Mouse (Mus musculus) hindbrain, embryonic 11.5 days (tissue): ENCODE measurements at regions not wholly inside any gene's neighbourhood (a gene's known extent, or its start where the extent isn't known, plus 50 kb on each side); places are given as distances from the start of the nearest gene placed in this dataset.

Experiments
- ATAC-seq: fragments of 200-750 bp; cut with Nextera tagmentation; 2 replicates; pipeline ENCODE4 v1.8.0; 2017; ENCODE audit warnings: mild to moderate bottlenecking, moderate TSS enrichment, moderate library complexity; ENCODE audit not compliant: low FRiP score
- DNase-seq: peaks from one replicate; pipeline ENCODE4 v3.0.0-alpha.2; 2015; ENCODE audit warnings: low spot score
- H3K27ac ChIP-seq: fragments of 300-500 bp; sonication (generic); 2 replicates; pipeline ENCODE4 v1.5.1; 2014; ENCODE audit warnings: mild to moderate bottlenecking, low read depth, low read length
- H3K27me3 ChIP-seq: fragments of 300-500 bp; sonication (generic); 2 replicates; pipeline ENCODE4 v1.6.1; 2014; ENCODE audit warnings: mild to moderate bottlenecking, low read length, moderate library complexity, mixed read lengths; ENCODE audit not compliant: control insufficient read depth, insufficient read depth
- H3K36me3 ChIP-seq: fragments of 300-500 bp; sonication (generic); 2 replicates; pipeline ENCODE4 v1.6.1; 2014; ENCODE audit warnings: mild to moderate bottlenecking, low read length, moderate library complexity, mixed read lengths; ENCODE audit not compliant: control insufficient read depth, insufficient read depth
- H3K4me1 ChIP-seq: fragments of 300-500 bp; sonication (generic); replicated peaks from 2 replicates; pipeline ENCODE4 v1.6.1; 2014; ENCODE audit warnings: low read length, mixed read lengths; ENCODE audit not compliant: control insufficient read depth, insufficient read depth
- H3K4me2 ChIP-seq: fragments of 300-500 bp; sonication (generic); replicated peaks from 2 replicates; pipeline ENCODE4 v1.6.1; 2014; ENCODE audit warnings: mild to moderate bottlenecking, low read depth, low read length
- H3K4me3 ChIP-seq: fragments of 300-500 bp; sonication (generic); 2 replicates; pipeline ENCODE4 v1.5.1; 2014; ENCODE audit warnings: low read depth, low read length
- H3K9ac ChIP-seq: fragments of 300-500 bp; sonication (generic); 2 replicates; pipeline ENCODE4 v1.6.1; 2014; ENCODE audit warnings: low read depth, low read length
- H3K9me3 ChIP-seq: fragments of 300-500 bp; sonication (generic); 2 replicates; pipeline ENCODE4 v1.6.1; 2016; ENCODE audit warnings: low read length; ENCODE audit not compliant: control insufficient read depth
- WGBS: fragments of 180-500 bp; shearing (Covaris S2); extraction: QIAGEN DNeasy Blood & Tissue Kit; methylation state at CpG from one replicate; pipeline ENCODE4 v1.1.7; 2014; 5-methylcytosine and 5-hydroxymethylcytosine counted together

GRCm38 (mm10) chr13:107407674-107408026 lies 385.7 kb upstream of the Kif2a start:
- ATAC-seq (no peak), DNase-seq (no peak)
- Histone ChIP-seq H3K9ac (no peak overlapping the region), H3K27ac (no peak overlapping the region), H3K4me2 (no peak overlapping the region), H3K9me3 (no peaks in the 10 kb centered on the region), H3K4me3 (no peak overlapping the region), H3K4me1 (no peaks in the 10 kb centered on the region), H3K36me3 (no peaks in the 10 kb centered on the region), H3K27me3 (no peaks in the 10 kb centered on the region)
- 79% methylated on average over 5 of the region's 5 CpGs for WGBS

- Histone ChIP-seq H3K4me2 (no peak overlapping the region), H3K27me3 (no peaks in the 10 kb centered on the region), H3K27ac (no peak overlapping the region), H3K9ac (no peak overlapping the region), H3K4me1 (no peaks in the 10 kb centered on the region), H3K36me3 (no peaks in the 10 kb centered on the region), H3K4me3 (no peak overlapping the region), H3K9me3 (no peaks in the 10 kb centered on the region)
- no peak for DNase-seq
- WGBS: 83% methylated on average over 5 of the region's 5 CpGs
- ATAC-seq: no peak
Observed at GRCm38 (mm10) chr13:107406977-107407673, 385.2 kb upstream of the Kif2a start.

GRCm38 (mm10) chr13:107398621-107399363 lies 376.9 kb upstream of the Kif2a start:
- no peaks in the 10 kb centered on the region for H3K27me3 ChIP-seq
- no peaks in the 10 kb centered on the region for H3K4me1 ChIP-seq
- no peak for ATAC-seq
- H3K4me3 ChIP-seq: no peak overlapping the region
- no peaks in the 10 kb centered on the region for H3K36me3 ChIP-seq
- WGBS: 64% methylated on average over 8 of the region's 8 CpGs
- no peak overlapping the region for H3K9ac ChIP-seq
- H3K9me3 ChIP-seq: no peaks in the 10 kb centered on the region
- no peak overlapping the region for H3K27ac ChIP-seq
- peak; percentile 12 for DNase-seq
- no peak overlapping the region for H3K4me2 ChIP-seq

- WGBS: 86% methylated on average over 2 of the region's 2 CpGs
- no peaks in the 10 kb centered on the region for H3K9me3 ChIP-seq
Observed at GRCm38 (mm10) chr13:107396036-107396435, 374.1 kb upstream of the Kif2a start.

GRCm38 (mm10) chr13:107394451-107394850 lies 372.5 kb upstream of the Kif2a start:
- no peak for DNase-seq
- 83% methylated on average over 1 of the region's 1 CpGs for WGBS
- no peak for ATAC-seq
- no peaks in the 10 kb centered on the region for H3K4me1 ChIP-seq
- H3K27ac ChIP-seq: no peak overlapping the region
- H3K4me2 ChIP-seq: no peak overlapping the region
- H3K9me3 ChIP-seq: no peaks in the 10 kb centered on the region
- no peaks in the 10 kb centered on the region for H3K36me3 ChIP-seq
- H3K9ac ChIP-seq: no peak overlapping the region
- no peaks in the 10 kb centered on the region for H3K27me3 ChIP-seq
- no peak overlapping the region for H3K4me3 ChIP-seq

More at GRCm38 (mm10) chr13:107396036-107396435, 374.1 kb upstream of the Kif2a start:
- no peak overlapping the region for H3K27ac ChIP-seq
- no peak overlapping the region for H3K9ac ChIP-seq
- H3K27me3 ChIP-seq: no peaks in the 10 kb centered on the region
- no peak for ATAC-seq
- no peaks in the 10 kb centered on the region for H3K4me1 ChIP-seq
- no peak overlapping the region for H3K4me2 ChIP-seq
- DNase-seq: no peak
- H3K36me3 ChIP-seq: no peaks in the 10 kb centered on the region
- H3K4me3 ChIP-seq: no peak overlapping the region

GRCm38 (mm10) chr13:107389535-107390150 lies 367.7 kb upstream of the Kif2a start:
- H3K9ac ChIP-seq: no peak overlapping the region

GRCm38 (mm10) chr13:107389074-107389473 lies 367.1 kb upstream of the Kif2a start:
- Histone ChIP-seq H3K4me2 (no peak overlapping the region), H3K27ac (no peak overlapping the region), H3K36me3 (no peaks in the 10 kb centered on the region), H3K4me1 (no peaks in the 10 kb centered on the region), H3K4me3 (no peak overlapping the region), H3K9ac (no peak overlapping the region), H3K9me3 (no peaks in the 10 kb centered on the region), H3K27me3 (no peaks in the 10 kb centered on the region)
- no peak for ATAC-seq
- 81% methylated on average over 3 of the region's 3 CpGs for WGBS
- DNase-seq: no peak

More at GRCm38 (mm10) chr13:107389535-107390150, 367.7 kb upstream of the Kif2a start:
- Histone ChIP-seq H3K36me3 (no peaks in the 10 kb centered on the region), H3K27ac (no peak overlapping the region), H3K27me3 (no peaks in the 10 kb centered on the region), H3K9me3 (no peaks in the 10 kb centered on the region), H3K4me2 (no peak overlapping the region), H3K4me3 (no peak overlapping the region), H3K4me1 (no peaks in the 10 kb centered on the region)
- ATAC-seq: no peak
- 78% methylated on average over 4 of the region's 4 CpGs for WGBS
- DNase-seq: no peak

GRCm38 (mm10) chr13:107378076-107378475 lies 356.1 kb upstream of the Kif2a start:
- Histone ChIP-seq H3K27me3 (no peaks in the 10 kb centered on the region), H3K9me3 (no peaks in the 10 kb centered on the region), H3K9ac (no peak overlapping the region), H3K4me2 (no peak overlapping the region), H3K27ac (no peak overlapping the region), H3K4me3 (no peak overlapping the region), H3K4me1 (no peaks in the 10 kb centered on the region), H3K36me3 (no peaks in the 10 kb centered on the region)
- DNase-seq (no peak), ATAC-seq (no peak)
- 85% methylated on average over 1 of the region's 1 CpGs for WGBS
